Mouse (Mus musculus) spleen, adult 2 months (tissue): ENCODE measurements at regions not wholly inside any gene's neighbourhood (a gene's known extent, or its start where the extent isn't known, plus 50 kb on each side); places are given as distances from the start of the nearest gene placed in this dataset.

Experiments used
- DNase-seq, 2 experiments: peaks; one replicate each; pipeline versions ENCODE4 v3.0.0 to v3.0.0-alpha.2; 2012 to 2021; ENCODE audit warnings: low spot score in 2 of 2, low read depth in 1 of 2
- H3K27ac ChIP-seq: fragments of 200-500 bp; 2 replicates; pipeline ENCODE4 v1.5.1; 2012; ENCODE audit warnings: low read length, inconsistent platforms; ENCODE audit not compliant: insufficient read depth
- H3K27me3 ChIP-seq: fragments of 200-500 bp; 2 replicates; pipeline ENCODE4 v1.6.1; 2012; ENCODE audit warnings: mild to moderate bottlenecking, moderate library complexity, low read length, inconsistent platforms; ENCODE audit not compliant: control insufficient read depth, insufficient read depth
- H3K36me3 ChIP-seq: fragments of 200-500 bp; 2 replicates; pipeline ENCODE4 v1.6.1; 2012; ENCODE audit warnings: mild to moderate bottlenecking, low read length, inconsistent platforms; ENCODE audit not compliant: control insufficient read depth, insufficient read depth
- H3K4me1 ChIP-seq: fragments of 200-500 bp; 2 replicates; pipeline ENCODE4 v1.6.1; 2011; ENCODE audit warnings: inconsistent platforms; ENCODE audit not compliant: control insufficient read depth, insufficient read depth, insufficient read length
- H3K4me3 ChIP-seq: fragments of 200-500 bp; 2 replicates; pipeline ENCODE4 v1.5.1; 2011; ENCODE audit warnings: mild to moderate bottlenecking, inconsistent platforms; ENCODE audit not compliant: insufficient read depth, insufficient read length; ENCODE audit errors: extremely low read depth
- CTCF ChIP-seq: fragments of 200-500 bp; IDR thresholded peaks from 2 replicates; pipeline ENCODE4 v1.5.1; 2011; ENCODE audit warnings: mild to moderate bottlenecking, inconsistent platforms; ENCODE audit not compliant: insufficient read depth, insufficient read length, insufficient replicate concordance; ENCODE audit errors: extremely low read depth
- POLR2A ChIP-seq: fragments of 200-500 bp; IDR thresholded peaks from 2 replicates; pipeline ENCODE4 v1.6.1; 2011; ENCODE audit warnings: low read depth, low read length, inconsistent platforms
- WGBS: fragments of 180-500 bp; shearing (Covaris S2); methylation state at CpG from one replicate; pipeline ENCODE4 v1.1.7; 2018; 5-methylcytosine and 5-hydroxymethylcytosine counted together

DNA sequence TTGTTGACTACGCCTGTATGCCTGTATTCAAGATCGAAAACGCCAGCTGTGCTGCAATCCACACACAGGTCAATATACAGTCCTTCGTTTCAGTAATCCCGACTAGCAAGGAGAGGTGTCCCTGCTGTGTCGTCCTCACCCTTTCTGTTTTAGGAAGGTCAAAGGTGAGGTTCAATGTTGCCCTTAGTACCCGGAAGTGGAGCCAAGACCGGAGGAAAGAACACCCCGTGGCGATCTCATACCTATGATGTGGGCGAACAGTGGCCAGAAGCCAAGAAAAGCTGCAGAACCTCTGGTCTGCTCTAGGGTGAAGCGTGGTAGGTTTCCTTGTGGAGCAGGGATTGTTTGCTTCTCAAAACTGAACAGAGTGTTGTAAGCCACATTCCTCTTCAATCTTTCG, 217.9 kb upstream of the Nr2f2 start:
- no peak for DNase-seq
- Histone ChIP-seq H3K36me3 (no peaks in the 10 kb centered on the region), H3K27me3 (no peaks in the 10 kb centered on the region), H3K27ac (no peak overlapping the region), H3K4me1 (no peaks in the 10 kb centered on the region), H3K4me3 (no peak overlapping the region)
- TF ChIP-seq CTCF (no peak), POLR2A (no peak)
- 81% methylated on average over 13 of the region's 13 CpGs for WGBS

DNA sequence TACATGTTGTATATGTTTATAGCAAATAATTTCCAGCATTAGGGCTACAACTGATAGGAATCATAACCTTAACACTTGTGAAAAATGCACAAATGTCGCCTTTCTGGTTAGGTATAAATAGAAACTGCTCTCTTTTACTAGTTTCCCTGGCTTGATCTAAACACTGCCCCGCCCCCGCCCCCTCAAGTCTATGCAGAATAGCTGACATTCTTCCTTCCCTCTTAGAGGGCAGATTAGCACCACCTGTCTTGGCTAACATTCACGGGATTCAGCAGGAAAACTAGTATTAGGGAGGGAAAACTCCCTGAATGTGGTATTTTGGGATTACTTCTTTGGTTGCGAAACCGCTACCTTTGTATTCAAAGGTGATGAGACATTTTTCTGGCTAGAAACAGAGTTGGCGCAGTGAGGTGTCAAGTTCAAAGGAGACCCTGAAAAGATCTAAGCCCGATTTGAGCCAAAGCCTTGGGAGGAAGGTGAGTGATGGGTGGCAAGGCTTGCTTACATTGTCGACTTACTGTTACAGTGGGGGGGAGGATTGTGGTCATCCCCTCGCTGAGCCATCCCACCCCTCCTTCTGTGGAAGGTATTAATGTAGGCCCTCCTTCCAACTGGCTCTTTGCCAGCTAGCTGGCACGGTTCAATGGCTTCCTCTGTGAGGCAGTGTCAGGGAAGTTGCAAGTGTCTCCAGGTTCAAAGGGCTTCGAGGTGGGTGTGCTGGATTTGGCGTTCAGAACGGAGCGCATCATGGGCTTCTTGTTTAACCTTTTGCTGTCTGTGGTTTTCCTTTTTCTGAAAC, 209.8 kb upstream of the Nr2f2 start:
- TF ChIP-seq POLR2A (no peak), CTCF (no peak)
- Histone ChIP-seq H3K27ac (no peak overlapping the region), H3K4me1 (no peaks in the 10 kb centered on the region), H3K27me3 (no peaks in the 10 kb centered on the region), H3K36me3 (no peaks in the 10 kb centered on the region), H3K4me3 (no peak overlapping the region)
- 52% methylated on average over 15 of the region's 15 CpGs for WGBS
- no peak for DNase-seq

DNA sequence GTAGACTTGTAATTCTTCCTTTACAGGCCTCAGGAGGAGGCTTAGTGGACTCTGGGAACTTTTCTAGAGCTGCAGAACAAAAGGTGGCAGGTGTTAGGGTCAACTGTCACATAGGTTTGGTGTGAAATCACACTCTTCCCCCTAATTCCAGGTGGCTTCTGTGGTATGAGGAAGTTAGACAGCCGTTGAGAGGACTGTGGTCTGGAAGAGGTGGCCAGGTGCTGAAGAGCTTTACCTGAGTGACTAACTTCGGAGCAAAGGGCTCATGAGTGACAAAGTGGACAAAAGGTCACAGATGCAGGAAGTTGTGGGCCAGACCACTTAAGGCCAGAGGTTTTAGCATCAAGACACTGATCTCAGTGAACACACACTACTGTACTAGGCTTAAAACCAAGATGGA, 209.1 kb upstream of the Nr2f2 start:
- no peak for DNase-seq
- 24% methylated on average over 2 of the region's 2 CpGs for WGBS
- TF ChIP-seq CTCF, result no peak
- no peak for TF ChIP-seq POLR2A

DNA sequence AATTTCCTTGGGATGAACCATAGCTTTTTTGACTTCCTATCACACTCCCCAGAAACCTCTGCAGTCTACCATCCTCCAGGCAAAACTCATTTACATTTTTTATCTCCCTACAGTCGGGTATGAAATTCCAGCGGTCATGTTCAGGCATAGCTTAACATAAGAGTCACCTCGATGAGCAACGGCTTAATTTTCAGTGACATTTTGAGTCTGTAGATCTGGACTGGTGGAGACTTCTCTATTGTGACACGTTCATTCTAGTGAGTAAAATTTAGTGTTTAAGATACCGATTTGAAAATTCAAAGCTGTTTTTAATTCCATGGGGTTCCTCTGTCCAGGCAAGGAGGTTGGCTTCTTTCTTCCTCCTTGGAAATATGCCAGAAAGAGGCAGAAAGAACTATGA, 207.7 kb upstream of the Nr2f2 start:
- no peak for DNase-seq
- Histone ChIP-seq H3K27ac (no peak overlapping the region), H3K36me3 (no peaks in the 10 kb centered on the region), H3K4me1 (no peaks in the 10 kb centered on the region), H3K4me3 (no peak overlapping the region), H3K27me3 (no peaks in the 10 kb centered on the region)
- TF ChIP-seq CTCF (no peak), POLR2A (no peak)
- 87% methylated on average over 6 of the region's 6 CpGs for WGBS

More for the DNA sequence above, 209.1 kb upstream of the Nr2f2 start:
- no peaks in the 10 kb centered on the region for H3K36me3 ChIP-seq
- H3K4me1 ChIP-seq, result no peaks in the 10 kb centered on the region
- no peak overlapping the region for H3K4me3 ChIP-seq
- no peak overlapping the region for H3K27ac ChIP-seq
- no peaks in the 10 kb centered on the region for H3K27me3 ChIP-seq

GRCm38 (mm10) chr7:70565034-70565433, 198.5 kb upstream of the Nr2f2 start:
- WGBS, result 50% methylated on average over 1 of the region's 1 CpGs
- H3K27me3 ChIP-seq, result no peaks in the 10 kb centered on the region
- TF ChIP-seq CTCF, result no peak
- TF ChIP-seq POLR2A, result no peak

DNA sequence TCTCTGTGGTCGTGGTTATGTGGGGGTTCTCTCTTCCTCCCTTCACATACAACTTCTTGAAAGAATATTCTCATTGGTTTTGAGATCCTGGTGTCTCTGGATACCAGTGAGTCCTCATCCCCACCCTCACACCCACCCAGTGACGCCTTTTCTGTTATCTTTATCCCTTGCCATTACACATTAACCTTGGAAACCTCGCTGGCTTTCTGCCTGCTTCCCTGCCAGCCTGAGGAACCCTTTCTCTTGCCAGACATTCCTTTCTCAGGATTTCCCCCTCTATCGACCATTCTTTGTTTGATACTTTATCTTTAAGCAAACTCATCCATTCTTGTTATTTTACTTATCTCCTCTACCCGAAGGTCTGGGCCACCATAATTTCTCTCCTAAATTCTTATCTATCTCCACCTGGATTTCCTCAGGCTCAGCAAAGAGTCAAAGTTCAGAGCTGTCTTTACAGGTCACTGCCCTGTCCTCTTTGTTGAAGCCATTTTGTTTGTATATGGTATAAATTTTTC, 182.5 kb upstream of the Nr2f2 start:
- Histone ChIP-seq H3K36me3 (no peaks in the 10 kb centered on the region), H3K4me1 (no peaks in the 10 kb centered on the region), H3K27me3 (no peaks in the 10 kb centered on the region), H3K27ac (no peak overlapping the region), H3K4me3 (no peak overlapping the region)
- 56% methylated on average over 5 of the region's 5 CpGs for WGBS
- DNase-seq, result no peak
- TF ChIP-seq POLR2A (no peak), CTCF (no peak)

More at GRCm38 (mm10) chr7:70565034-70565433, 198.5 kb upstream of the Nr2f2 start:
- H3K4me3 ChIP-seq, result no peak overlapping the region
- no peaks in the 10 kb centered on the region for H3K36me3 ChIP-seq
- no peak overlapping the region for H3K27ac ChIP-seq
- H3K4me1 ChIP-seq, result no peaks in the 10 kb centered on the region
- DNase-seq, result no peak
